Mouse (Mus musculus) cortical plate, adult 2 months (tissue): ENCODE data around the gene Psmb3. TPM values are rescaled to one million over a fixed set of nuclear protein-coding genes. Genes with fewer than 3 reads are reported as not detected.

Experiments used
- H3K27ac ChIP-seq: fragments of 200-500 bp; 2 replicates; pipeline ENCODE4 v1.5.1; 2012; ENCODE audit warnings: low read length, control low read depth, inconsistent platforms; ENCODE audit not compliant: insufficient read depth
- H3K4me1 ChIP-seq: fragments of 200-500 bp; 2 replicates; pipeline ENCODE4 v1.6.1; 2011; ENCODE audit warnings: low read length; ENCODE audit not compliant: control insufficient read depth, insufficient read depth
- H3K4me3 ChIP-seq: fragments of 200-500 bp; 2 replicates; pipeline ENCODE4 v1.5.1; 2011; ENCODE audit warnings: mild to moderate bottlenecking, low read length, control low read depth; ENCODE audit not compliant: insufficient read depth
- CTCF ChIP-seq: fragments of 200-500 bp; IDR thresholded peaks from 2 replicates; pipeline ENCODE4 v1.5.1; 2011; ENCODE audit warnings: mild to moderate bottlenecking, control low read depth, low read length; ENCODE audit not compliant: insufficient read depth; ENCODE audit errors: extremely low read depth
- POLR2A ChIP-seq: fragments of 200-500 bp; IDR thresholded peaks from 2 replicates; pipeline ENCODE4 v1.6.1; 2011; ENCODE audit warnings: mild to moderate bottlenecking, low read length, control low read depth; ENCODE audit not compliant: insufficient read depth; ENCODE audit errors: extremely low read depth
- polyA plus RNA-seq: library from polyadenylated mRNA; depleted of rRNA; stranded (reverse); fragments of >200 nt; gene quantifications from 2 replicates; pipeline ENCODE4 v1.2.3, GENCODE M21; 2012

The Psmb3 gene
- polyA plus RNA-seq, 1 experiment: 249 TPM

- Histone ChIP-seq H3K4me3 (no peak overlapping the region), H3K27ac (no peak overlapping the region), H3K4me1 (peaks cover 19% of the 10 kb centered on the region)
- TF ChIP-seq POLR2A (no peak), CTCF (0 out of 2 replicates have a peak, but pooled peaks have one; percentile 4)
These were observed 37.0 kb upstream of the Psmb3 start for GRCm38 (mm10) chr11:97666221-97666620.

GRCm38 (mm10) chr11:97666794-97667193, 36.4 kb upstream of the Psmb3 start:
- no peak overlapping the region for H3K27ac ChIP-seq
- H3K4me3 ChIP-seq: no peak overlapping the region
- TF ChIP-seq POLR2A (no peak), CTCF (no peak)
- peaks cover 19% of the 10 kb centered on the region for H3K4me1 ChIP-seq

GRCm38 (mm10) chr11:97668160-97668559, 35.0 kb upstream of the Psmb3 start:
- no peak for TF ChIP-seq CTCF
- no peak for TF ChIP-seq POLR2A
- H3K27ac ChIP-seq: 0 out of 2 replicates have a peak overlapping the region, but pooled peaks have one; percentile 12

DNA sequence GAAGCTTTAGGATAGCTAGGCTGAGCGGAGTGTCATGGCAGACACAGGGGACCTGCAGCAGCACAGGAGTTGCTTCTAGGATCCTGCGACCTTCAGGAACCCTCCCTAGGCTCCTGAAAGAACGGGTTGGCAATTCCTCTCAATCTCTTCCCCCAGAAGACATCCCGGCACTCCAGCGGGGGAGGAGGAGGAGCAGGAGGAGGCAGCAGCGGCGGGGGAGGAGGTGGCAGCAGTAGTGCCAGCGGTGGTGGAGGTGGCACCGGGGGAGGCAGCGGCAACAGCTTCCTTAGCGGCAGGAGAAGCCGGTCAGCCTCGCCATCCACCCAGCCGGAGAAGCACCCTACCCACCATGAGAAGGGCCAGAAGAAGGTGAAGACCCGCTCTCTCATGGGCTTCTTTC, 33.9 kb upstream of the Psmb3 start:
- Histone ChIP-seq H3K4me1 (peaks cover 19% of the 10 kb centered on the region), H3K27ac (0 out of 2 replicates have a peak overlapping the region, but pooled peaks have one; percentile 12), H3K4me3 (no peak overlapping the region)
- TF ChIP-seq CTCF (no peak), POLR2A (no peak)

More at GRCm38 (mm10) chr11:97668160-97668559, 35.0 kb upstream of the Psmb3 start:
- no peak overlapping the region for H3K4me3 ChIP-seq
- peaks cover 19% of the 10 kb centered on the region for H3K4me1 ChIP-seq

- Histone ChIP-seq H3K27ac (0 out of 2 replicates have a peak overlapping the region, but pooled peaks have one; percentile 6), H3K4me1 (peaks cover 19% of the 10 kb centered on the region), H3K4me3 (no peak overlapping the region)
- TF ChIP-seq CTCF (no peak), POLR2A (no peak)
These were observed 33.4 kb upstream of the Psmb3 start for GRCm38 (mm10) chr11:97669829-97670228.

GRCm38 (mm10) chr11:97670234-97671176, 32.7 kb upstream of the Psmb3 start:
- no peak overlapping the region for H3K4me3 ChIP-seq
- H3K27ac ChIP-seq: 0 out of 2 replicates have a peak overlapping the region, but pooled peaks have one; percentile 6
- H3K4me1 ChIP-seq: peaks cover 19% of the 10 kb centered on the region
- TF ChIP-seq CTCF (0 out of 2 replicates have a peak, but pooled peaks have one; percentile 4), POLR2A (no peak)

GRCm38 (mm10) chr11:97671177-97671527, 32.0 kb upstream of the Psmb3 start:
- no peak overlapping the region for H3K27ac ChIP-seq
- H3K4me1 ChIP-seq: peaks cover 19% of the 10 kb centered on the region
- no peak overlapping the region for H3K4me3 ChIP-seq
- TF ChIP-seq CTCF: no peak
- no peak for TF ChIP-seq POLR2A

GRCm38 (mm10) chr11:97673148-97673547, 30.1 kb upstream of the Psmb3 start:
- Histone ChIP-seq H3K27ac (no peak overlapping the region), H3K4me3 (no peak overlapping the region), H3K4me1 (peaks cover 17% of the 10 kb centered on the region)
- TF ChIP-seq POLR2A (no peak), CTCF (no peak)

DNA sequence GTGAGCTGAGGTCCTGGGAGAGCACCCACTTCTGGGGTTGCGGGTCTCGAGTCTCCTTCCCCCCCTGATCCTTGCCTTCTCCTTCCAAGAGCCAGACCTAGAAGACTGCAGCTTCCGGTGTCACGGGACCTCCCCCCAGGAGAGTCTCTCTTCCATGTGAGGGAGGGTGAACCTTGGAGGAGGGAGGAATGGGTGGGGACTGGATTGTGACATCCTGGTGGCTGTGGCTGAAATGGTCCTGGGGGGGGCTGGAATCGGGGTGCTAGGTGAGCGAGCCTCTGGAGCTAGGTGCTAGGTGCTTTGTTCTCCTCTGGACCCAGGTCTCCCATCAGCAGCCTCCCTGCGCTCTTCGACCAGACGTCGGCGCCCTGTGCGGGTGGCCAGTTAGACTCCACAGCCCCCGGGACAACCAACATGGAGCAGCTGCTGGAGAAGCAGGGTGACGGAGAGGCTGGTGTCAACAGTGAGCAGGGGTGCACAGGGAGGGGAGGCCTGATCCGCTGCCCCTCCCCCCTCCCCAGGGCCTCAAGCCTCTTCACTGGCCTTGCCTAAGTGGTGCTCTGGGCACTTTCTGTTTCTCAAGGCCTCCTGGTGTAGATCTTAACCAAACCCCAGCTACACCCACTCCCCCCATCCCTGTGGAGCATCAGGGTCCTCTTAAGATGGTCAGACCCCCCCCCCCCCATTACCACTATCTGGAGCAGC, 27.0 kb upstream of the Psmb3 start:
- no peaks in the 10 kb centered on the region for H3K4me1 ChIP-seq
- H3K27ac ChIP-seq: no peak overlapping the region
- no peak overlapping the region for H3K4me3 ChIP-seq
- no peak for TF ChIP-seq POLR2A
- TF ChIP-seq CTCF: no peak
